Mouse (Mus musculus) G1E (cell line): ENCODE results near the gene Zbtb24.

ENCODE experiments used
- CTCF ChIP-seq: IDR thresholded peaks from 2 replicates; pipeline ENCODE4 v1.5.1; 2012; ENCODE audit warnings: low read depth, low read length, inconsistent platforms, mixed read lengths
- GATA1 ChIP-seq: IDR thresholded peaks from 2 replicates; pipeline ENCODE4 v1.6.1; 2012; ENCODE audit warnings: borderline replicate concordance, low read length, inconsistent platforms, mixed read lengths
- GATA2 ChIP-seq: IDR thresholded peaks from 2 replicates; pipeline ENCODE4 v1.6.1; 2012; ENCODE audit warnings: low read depth, low read length, inconsistent platforms, borderline replicate concordance
- POLR2AphosphoS5 ChIP-seq: IDR thresholded peaks from 2 replicates; pipeline ENCODE4 v1.6.1; 2012; ENCODE audit warnings: low read depth, low read length, inconsistent platforms; ENCODE audit not compliant: insufficient replicate concordance
- TAL1 ChIP-seq: conservative IDR thresholded peaks from 2 replicates; pipeline ENCODE4 v1.6.1; 2012; ENCODE audit warnings: low read depth, low read length, inconsistent platforms, mixed read lengths

- TF ChIP-seq CTCF (no peak), GATA1 (no peak), TAL1 (no peak), POLR2AphosphoS5 (no peak), GATA2 (no peak)
These were observed 20.5 kb downstream of the Zbtb24 start for GRCm38 (mm10) chr10:41470693-41471092.
